Mouse (Mus musculus): ENCODE results near the gene Pilra. TPM values are rescaled to one million over a fixed set of nuclear protein-coding genes. Genes with fewer than 3 reads are reported as not detected.

Gene Pilra
- polyA plus RNA-seq, 1 experiment from 2014 or later: 0.51 TPM

DNA sequence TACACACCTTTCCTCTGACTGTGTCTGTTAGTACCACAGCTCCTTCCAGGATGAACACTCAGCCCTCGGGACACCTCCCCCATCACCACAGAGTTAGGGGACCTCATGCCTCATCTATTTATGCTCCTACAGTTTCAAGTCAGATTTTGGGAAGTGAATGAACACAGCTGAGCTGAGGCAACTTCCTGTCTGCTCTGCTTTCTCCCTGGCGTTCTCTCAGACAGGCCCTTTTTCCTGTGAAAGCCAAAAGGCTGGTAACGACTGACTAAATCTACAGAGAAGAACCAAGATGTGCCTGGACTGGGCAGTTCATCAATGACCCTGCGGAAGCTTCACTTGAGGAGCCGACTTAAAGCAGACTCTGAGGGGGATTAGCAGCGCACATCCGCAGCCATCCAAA lies 5.8 kb downstream of the Pilra start:
- H3K4me1 ChIP-seq (ENCODE audit: control insufficient read depth, insufficient read depth, low read length): no peaks in the 10 kb centered on the region
- no peak overlapping the region for H3K9ac ChIP-seq (replicated peaks; ENCODE audit: low read length)
- no peak overlapping the region for H3K4me3 ChIP-seq (replicated peaks; ENCODE audit: low read depth, low read length)
- DNase-seq (no peak), ATAC-seq (ENCODE audit: low FRiP score, low TSS enrichment) (no peak)
- no peak overlapping the region for H3K4me2 ChIP-seq (ENCODE audit: low read length)
- H3K27ac ChIP-seq (replicated peaks; ENCODE audit: low read depth, low read length): no peak overlapping the region
- no peaks in the 10 kb centered on the region for H3K36me3 ChIP-seq (ENCODE audit: control insufficient read depth, insufficient read depth, low read length)
- 80% methylated on average over 7 of the region's 7 CpGs for WGBS
- H3K27me3 ChIP-seq (ENCODE audit: control insufficient read depth, insufficient read depth, low read length): no peaks in the 10 kb centered on the region
- H3K9me3 ChIP-seq (ENCODE audit: control insufficient read depth, low read length): no peaks in the 10 kb centered on the region

DNA sequence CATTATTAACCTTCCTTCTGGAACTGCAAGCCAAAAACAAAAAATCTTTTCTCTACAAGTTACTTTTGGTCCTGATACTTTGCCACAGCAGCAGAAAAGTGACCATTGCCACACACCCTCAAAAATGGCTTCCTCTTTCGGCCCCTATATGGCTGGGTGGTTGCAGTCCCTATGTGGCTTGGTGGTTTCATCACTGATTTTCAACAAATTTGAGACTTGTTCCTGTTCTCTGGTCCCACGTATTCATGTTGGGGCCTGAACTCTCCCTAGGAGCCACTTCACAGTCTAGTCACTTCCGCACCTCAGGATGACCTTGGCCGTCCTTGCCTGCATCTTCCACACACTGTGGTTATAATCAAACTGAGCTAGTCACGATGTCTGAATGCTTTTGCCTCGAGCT lies 7.4 kb downstream of the Pilra start:
- no peak overlapping the region for H3K9ac ChIP-seq (replicated peaks; ENCODE audit: low read length)
- no peaks in the 10 kb centered on the region for H3K4me1 ChIP-seq (ENCODE audit: control insufficient read depth, insufficient read depth, low read length)
- 82% methylated on average over 6 of the region's 6 CpGs for WGBS
- ATAC-seq (ENCODE audit: low FRiP score, low TSS enrichment) (no peak), DNase-seq (no peak)
- no peak overlapping the region for H3K4me3 ChIP-seq (replicated peaks; ENCODE audit: low read depth, low read length)
- no peaks in the 10 kb centered on the region for H3K9me3 ChIP-seq (ENCODE audit: control insufficient read depth, low read length)
- no peak overlapping the region for H3K27ac ChIP-seq (replicated peaks; ENCODE audit: low read depth, low read length)
- no peaks in the 10 kb centered on the region for H3K36me3 ChIP-seq (ENCODE audit: control insufficient read depth, insufficient read depth, low read length)
- H3K4me2 ChIP-seq (ENCODE audit: low read length): no peak overlapping the region
- H3K27me3 ChIP-seq (ENCODE audit: control insufficient read depth, insufficient read depth, low read length): no peaks in the 10 kb centered on the region

DNA sequence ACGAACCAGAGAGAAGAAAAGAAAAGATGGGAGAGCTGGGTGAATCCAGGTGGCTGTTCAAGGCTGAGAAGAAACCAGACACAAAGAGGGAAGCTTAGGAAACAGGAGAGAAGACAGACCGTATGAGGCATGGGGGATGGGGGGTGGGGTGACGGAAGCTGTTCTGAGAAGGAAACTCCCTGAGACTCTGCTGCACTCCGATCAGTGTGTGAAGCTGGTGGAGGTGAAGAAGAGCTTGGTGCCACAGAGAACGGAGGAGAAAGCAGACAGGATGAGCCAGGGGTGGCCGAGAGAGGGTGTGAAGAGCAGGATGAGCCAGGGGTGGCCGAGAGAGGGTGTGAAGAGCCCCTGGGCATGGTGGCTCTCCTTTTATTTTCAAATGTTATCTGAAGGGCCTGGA lies 9.7 kb downstream of the Pilra start:
- ATAC-seq (ENCODE audit: low FRiP score, low TSS enrichment): no peak
- Histone ChIP-seq H3K4me1 (ENCODE audit: control insufficient read depth, insufficient read depth, low read length) (no peaks in the 10 kb centered on the region), H3K9ac (replicated peaks; ENCODE audit: low read length) (no peak overlapping the region), H3K4me3 (replicated peaks; ENCODE audit: low read depth, low read length) (no peak overlapping the region), H3K9me3 (ENCODE audit: control insufficient read depth, low read length) (no peaks in the 10 kb centered on the region), H3K27ac (replicated peaks; ENCODE audit: low read depth, low read length) (no peak overlapping the region), H3K27me3 (ENCODE audit: control insufficient read depth, insufficient read depth, low read length) (no peaks in the 10 kb centered on the region), H3K4me2 (ENCODE audit: low read length) (no peak overlapping the region), H3K36me3 (ENCODE audit: control insufficient read depth, insufficient read depth, low read length) (no peaks in the 10 kb centered on the region)
- DNase-seq: no peak
- WGBS: 75% methylated on average over 7 of the region's 7 CpGs

DNA sequence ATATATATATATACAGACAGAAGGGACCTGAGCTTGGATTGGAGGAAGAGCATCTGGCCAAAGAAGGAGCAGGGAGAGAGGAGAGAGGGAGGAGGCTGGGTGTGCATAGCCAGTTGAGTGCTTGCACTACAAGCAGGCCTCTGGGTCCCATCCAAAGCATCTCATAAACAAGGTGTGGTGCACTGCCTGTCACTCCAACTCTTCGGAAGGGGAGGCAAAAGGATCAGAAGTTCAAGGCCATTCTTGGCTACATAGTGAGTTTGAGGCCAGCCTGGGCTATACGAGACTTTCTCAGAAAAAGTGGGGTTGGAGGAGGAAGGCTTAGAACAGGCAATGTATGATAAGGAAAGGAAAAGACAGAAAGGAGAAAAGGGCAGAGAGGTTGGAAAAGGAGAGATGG lies 10.1 kb downstream of the Pilra start:
- WGBS: 91% methylated on average over 2 of the region's 2 CpGs

DNA sequence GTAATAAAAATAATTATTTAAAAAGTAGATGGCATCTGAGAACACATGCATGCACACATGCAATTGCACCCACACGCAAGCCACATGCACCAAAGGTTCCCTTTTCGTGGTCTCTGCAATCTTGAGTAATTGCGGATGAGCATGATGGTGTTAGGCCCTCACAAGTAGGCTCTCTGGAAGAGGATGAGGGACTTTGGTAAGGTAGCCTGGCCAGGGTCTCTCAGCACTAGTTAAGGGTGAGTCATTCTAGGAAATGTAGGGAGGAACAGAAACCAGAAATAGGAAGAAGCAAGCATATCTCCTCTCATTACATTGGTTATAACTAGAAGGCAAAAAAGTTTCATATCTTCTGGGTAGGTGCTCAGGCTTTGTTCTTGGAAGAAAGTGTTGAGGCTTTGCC lies 11.1 kb downstream of the Pilra start:
- H3K27ac ChIP-seq (replicated peaks; ENCODE audit: low read depth, low read length): no peak overlapping the region
- 92% methylated on average over 3 of the region's 3 CpGs for WGBS
- DNase-seq (no peak), ATAC-seq (ENCODE audit: low FRiP score, low TSS enrichment) (no peak)
- H3K4me1 ChIP-seq (ENCODE audit: control insufficient read depth, insufficient read depth, low read length): no peaks in the 10 kb centered on the region
- no peaks in the 10 kb centered on the region for H3K9me3 ChIP-seq (ENCODE audit: control insufficient read depth, low read length)
- H3K9ac ChIP-seq (replicated peaks; ENCODE audit: low read length): no peak overlapping the region
- no peak overlapping the region for H3K4me2 ChIP-seq (ENCODE audit: low read length)
- H3K36me3 ChIP-seq (ENCODE audit: control insufficient read depth, insufficient read depth, low read length): no peaks in the 10 kb centered on the region
- H3K4me3 ChIP-seq (replicated peaks; ENCODE audit: low read depth, low read length): no peak overlapping the region
- H3K27me3 ChIP-seq (ENCODE audit: control insufficient read depth, insufficient read depth, low read length): no peaks in the 10 kb centered on the region

More for the DNA sequence above, 10.1 kb downstream of the Pilra start:
- ATAC-seq (ENCODE audit: low FRiP score, low TSS enrichment) (no peak), DNase-seq (no peak)
- H3K4me2 ChIP-seq (ENCODE audit: low read length): no peak overlapping the region
- H3K4me3 ChIP-seq (replicated peaks; ENCODE audit: low read depth, low read length): no peak overlapping the region
- H3K9me3 ChIP-seq (ENCODE audit: control insufficient read depth, low read length): no peaks in the 10 kb centered on the region
- H3K36me3 ChIP-seq (ENCODE audit: control insufficient read depth, insufficient read depth, low read length): no peaks in the 10 kb centered on the region
- H3K27ac ChIP-seq (replicated peaks; ENCODE audit: low read depth, low read length): no peak overlapping the region
- no peaks in the 10 kb centered on the region for H3K4me1 ChIP-seq (ENCODE audit: control insufficient read depth, insufficient read depth, low read length)
- no peaks in the 10 kb centered on the region for H3K27me3 ChIP-seq (ENCODE audit: control insufficient read depth, insufficient read depth, low read length)
- no peak overlapping the region for H3K9ac ChIP-seq (replicated peaks; ENCODE audit: low read length)

DNA sequence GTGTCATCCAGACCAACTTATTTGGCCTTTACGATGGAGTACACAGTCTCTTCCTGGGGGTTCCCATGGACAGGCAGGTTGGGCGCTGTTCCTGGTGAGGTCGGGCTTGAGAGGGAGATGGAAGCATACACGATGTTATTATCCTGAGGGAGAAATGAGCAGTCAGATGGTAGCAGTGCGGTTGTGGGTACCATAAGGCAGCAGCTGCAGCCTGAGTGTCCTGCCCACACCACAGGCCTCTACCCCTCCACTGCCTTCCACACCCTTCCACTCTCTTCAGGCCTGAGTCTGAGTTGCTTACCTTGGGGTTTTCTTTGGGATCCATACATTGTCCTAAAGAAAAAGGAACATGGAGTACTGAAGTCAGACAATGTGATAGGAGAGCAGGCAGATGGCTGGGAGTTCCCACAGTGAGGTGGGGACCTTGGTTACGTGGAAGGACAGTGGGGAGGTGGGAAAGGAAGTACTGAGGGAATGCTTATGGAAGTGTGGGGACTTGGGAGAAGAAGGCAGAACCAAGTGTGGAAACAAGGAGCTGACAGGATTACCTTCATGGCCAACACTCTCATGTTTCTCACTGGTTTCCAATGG lies 12.5 kb downstream of the Pilra start:
- H3K9ac ChIP-seq (replicated peaks; ENCODE audit: low read length): no peak overlapping the region
- H3K36me3 ChIP-seq (ENCODE audit: control insufficient read depth, insufficient read depth, low read length): no peaks in the 10 kb centered on the region
- no peak overlapping the region for H3K4me3 ChIP-seq (replicated peaks; ENCODE audit: low read depth, low read length)
- no peak overlapping the region for H3K27ac ChIP-seq (replicated peaks; ENCODE audit: low read depth, low read length)
- WGBS: 89% methylated on average over 6 of the region's 6 CpGs
- ATAC-seq (ENCODE audit: low FRiP score, low TSS enrichment): no peak
- no peaks in the 10 kb centered on the region for H3K9me3 ChIP-seq (ENCODE audit: control insufficient read depth, low read length)
- no peak overlapping the region for H3K4me2 ChIP-seq (ENCODE audit: low read length)
- no peak for DNase-seq
- no peaks in the 10 kb centered on the region for H3K27me3 ChIP-seq (ENCODE audit: control insufficient read depth, insufficient read depth, low read length)
- H3K4me1 ChIP-seq (ENCODE audit: control insufficient read depth, insufficient read depth, low read length): no peaks in the 10 kb centered on the region

DNA sequence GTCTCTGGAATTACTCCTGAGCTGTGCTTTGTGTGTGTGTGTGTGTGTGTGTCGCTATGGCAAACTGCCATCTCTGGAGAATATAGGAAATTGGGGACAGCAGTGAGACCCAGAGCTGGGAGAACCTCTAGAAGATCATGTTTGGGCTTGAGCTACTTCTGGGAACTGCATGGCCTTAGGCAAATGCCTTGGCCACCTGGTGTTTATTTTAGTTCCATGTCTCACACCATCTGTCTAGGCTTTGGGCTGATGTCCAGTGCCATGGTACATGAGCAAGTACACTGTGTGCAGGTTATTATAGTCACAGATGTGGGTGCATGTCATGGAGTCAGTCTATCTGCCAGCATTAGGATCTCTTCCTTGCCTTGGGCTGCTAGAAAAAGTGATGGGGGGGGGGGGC lies 13.5 kb downstream of the Pilra start:
- DNase-seq (no peak), ATAC-seq (ENCODE audit: low FRiP score, low TSS enrichment) (no peak)
- H3K9ac ChIP-seq (replicated peaks; ENCODE audit: low read length): no peak overlapping the region
- no peaks in the 10 kb centered on the region for H3K4me1 ChIP-seq (ENCODE audit: control insufficient read depth, insufficient read depth, low read length)
- H3K4me2 ChIP-seq (ENCODE audit: low read length): no peak overlapping the region
- H3K9me3 ChIP-seq (ENCODE audit: control insufficient read depth, low read length): no peaks in the 10 kb centered on the region
- H3K36me3 ChIP-seq (ENCODE audit: control insufficient read depth, insufficient read depth, low read length): no peaks in the 10 kb centered on the region
- H3K27ac ChIP-seq (replicated peaks; ENCODE audit: low read depth, low read length): no peak overlapping the region
- WGBS: 71% methylated on average over 1 of the region's 1 CpGs
- H3K27me3 ChIP-seq (ENCODE audit: control insufficient read depth, insufficient read depth, low read length): no peaks in the 10 kb centered on the region
- H3K4me3 ChIP-seq (replicated peaks; ENCODE audit: low read depth, low read length): no peak overlapping the region

DNA sequence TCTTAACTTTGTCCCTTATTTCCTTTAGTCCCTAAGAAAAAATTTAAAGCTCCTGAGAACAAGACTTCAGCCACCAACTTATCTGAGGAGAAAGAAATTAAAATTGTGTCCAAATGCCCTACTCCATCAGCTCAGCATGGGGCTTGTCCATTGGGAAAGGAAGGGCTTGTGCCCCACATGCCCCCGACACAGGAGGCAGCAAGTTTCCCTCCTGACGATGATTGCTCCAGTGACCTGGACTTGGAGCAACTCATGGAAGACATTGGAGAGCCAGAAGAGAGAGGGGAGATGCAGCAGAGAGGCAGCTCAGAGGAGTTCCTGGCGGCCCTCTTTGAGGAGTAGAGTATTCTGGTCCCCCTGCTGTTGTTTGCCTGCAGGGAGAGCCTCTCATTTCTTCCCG lies 14.0 kb downstream of the Pilra start:
- Histone ChIP-seq H3K27me3 (ENCODE audit: control insufficient read depth, insufficient read depth, low read length) (no peaks in the 10 kb centered on the region), H3K9me3 (ENCODE audit: control insufficient read depth, low read length) (no peaks in the 10 kb centered on the region), H3K4me1 (ENCODE audit: control insufficient read depth, insufficient read depth, low read length) (no peaks in the 10 kb centered on the region), H3K36me3 (ENCODE audit: control insufficient read depth, insufficient read depth, low read length) (no peaks in the 10 kb centered on the region), H3K27ac (replicated peaks; ENCODE audit: low read depth, low read length) (no peak overlapping the region), H3K4me2 (ENCODE audit: low read length) (no peak overlapping the region), H3K4me3 (replicated peaks; ENCODE audit: low read depth, low read length) (no peak overlapping the region), H3K9ac (replicated peaks; ENCODE audit: low read length) (no peak overlapping the region)
- no peak for DNase-seq
- 75% methylated on average over 4 of the region's 4 CpGs for WGBS
- ATAC-seq (ENCODE audit: low FRiP score, low TSS enrichment): no peak

DNA sequence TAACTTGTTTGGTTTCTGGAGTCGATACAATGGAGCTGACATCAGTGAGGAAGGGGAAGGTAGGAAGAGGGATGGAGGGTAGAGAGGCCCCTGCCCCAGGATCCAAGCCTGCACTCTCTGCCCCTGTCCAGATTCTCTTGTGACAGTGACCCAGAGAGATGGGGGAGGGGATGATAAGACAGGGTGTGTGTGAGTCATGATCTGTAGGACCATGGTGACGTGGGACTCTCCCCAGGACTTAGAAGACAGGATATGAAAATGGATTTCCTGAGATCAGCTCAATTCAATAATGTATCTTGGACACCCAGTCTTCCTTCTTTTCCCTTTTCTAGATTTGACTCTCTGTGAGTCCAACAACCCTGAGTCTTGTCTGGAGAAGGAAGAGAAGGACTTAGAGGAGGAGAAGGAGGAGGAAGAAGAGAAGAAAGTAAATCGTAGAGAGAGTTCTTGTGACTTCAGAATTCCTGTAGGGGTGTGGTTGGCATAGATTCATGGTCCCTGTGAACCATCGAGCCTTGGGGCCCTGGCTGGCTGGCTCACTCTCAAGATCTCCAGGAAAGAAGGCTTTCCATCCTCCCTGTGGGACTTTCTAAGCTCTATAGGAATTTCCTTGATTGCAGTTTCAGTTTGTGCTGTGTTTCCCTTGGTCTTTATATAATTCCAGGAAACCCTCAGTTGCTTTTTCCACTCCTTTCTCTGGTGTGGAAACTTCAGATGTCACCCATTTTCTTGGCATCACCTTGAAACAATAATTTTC lies 18.4 kb downstream of the Pilra start:
- H3K27me3 ChIP-seq (ENCODE audit: control insufficient read depth, insufficient read depth, low read length): no peaks in the 10 kb centered on the region
- no peaks in the 10 kb centered on the region for H3K4me1 ChIP-seq (ENCODE audit: control insufficient read depth, insufficient read depth, low read length)
- WGBS: 75% methylated on average over 4 of the region's 4 CpGs
- no peaks in the 10 kb centered on the region for H3K9me3 ChIP-seq (ENCODE audit: control insufficient read depth, low read length)
- ATAC-seq (ENCODE audit: low FRiP score, low TSS enrichment) (no peak), DNase-seq (no peak)
- no peaks in the 10 kb centered on the region for H3K36me3 ChIP-seq (ENCODE audit: control insufficient read depth, insufficient read depth, low read length)
- H3K4me2 ChIP-seq (ENCODE audit: low read length): no peak overlapping the region
- no peak overlapping the region for H3K9ac ChIP-seq (replicated peaks; ENCODE audit: low read length)
- H3K27ac ChIP-seq (replicated peaks; ENCODE audit: low read depth, low read length): no peak overlapping the region
- no peak overlapping the region for H3K4me3 ChIP-seq (replicated peaks; ENCODE audit: low read depth, low read length)
